8 mouse cellular contexts compared by ENCODE assay signal in the genomic region with DNA sequence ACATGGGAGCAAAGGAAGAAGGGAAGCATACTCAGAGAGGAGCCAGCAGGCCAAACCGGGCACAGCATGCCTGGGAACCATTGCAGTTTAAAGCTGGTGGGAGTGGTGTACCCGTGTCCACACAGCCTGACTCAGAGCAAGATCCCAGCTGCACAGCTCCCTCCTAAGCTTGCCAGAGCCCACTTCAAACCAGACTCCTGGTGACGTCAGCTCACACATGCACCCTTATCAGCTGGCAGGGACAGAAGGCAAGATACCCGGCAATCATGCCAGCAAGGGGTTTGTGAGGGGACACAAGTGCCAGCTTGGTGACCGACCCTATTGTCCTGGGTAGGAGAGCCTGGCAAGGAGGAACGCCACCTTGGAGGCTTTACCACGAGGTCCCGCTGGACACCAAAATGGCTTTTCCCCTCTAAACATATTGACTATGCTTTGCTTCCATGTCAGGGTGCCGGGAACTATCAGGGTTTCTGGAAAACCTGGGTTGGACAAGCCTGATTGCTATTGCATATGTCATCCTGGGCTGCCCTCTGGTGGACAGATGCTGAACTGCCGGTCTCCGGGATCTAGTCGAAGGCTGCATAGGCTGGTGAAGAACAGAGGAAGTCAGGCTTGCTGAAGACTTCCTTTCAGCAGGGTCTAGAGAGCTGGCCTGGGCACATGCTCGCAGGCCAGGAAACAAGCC. TPM values are rescaled to one million over a fixed set of nuclear protein-coding genes. Genes with fewer than 3 reads are reported as not detected.
DNase-seq lines count a peak whose midpoint lies in the region; ATAC-seq and TF ChIP-seq lines count a peak whose summit lies in the region.

No protein-coding gene starts in this region.

- TF ChIP-seq POLR2A in MEL (IDR thresholded peaks at IDR 0.05; ENCODE audit: control insufficient read depth in 1 of 2, insufficient read depth in 1 of 2, low read depth in 1 of 2, low read length in 2 of 2, poor library complexity in 1 of 2): no peak

- no peaks in the 10 kb centered on the region for H3K9me3 ChIP-seq in MEL (replicated peaks; ENCODE audit: insufficient read depth, low read length)
- peaks cover 17% of the 10 kb centered on the region for H3K9me3 ChIP-seq in hindbrain, embryonic 10.5 days
- no peaks in the 10 kb centered on the region for H3K9me3 ChIP-seq in lung, postnatal 0 days (ENCODE audit: low read length)

- DNase-seq in MEL (ENCODE audit: low read depth, low spot score): peak; percentile 25
- peak; percentile 99 for DNase-seq in cerebellum, adult 8-10 months
- DNase-seq in hindbrain, embryonic 10.5 days (ENCODE audit: low spot score): peak; percentile 96
- peak; percentile 100 for DNase-seq in layer of hippocampus, adult 9-10 months (ENCODE audit: low spot score)
- peak; percentile 88 for DNase-seq in lung, postnatal 0 days (ENCODE audit: low spot score)
- peak; percentile 98 for DNase-seq in ovary, postnatal 14 days (ENCODE audit: low spot score)
- DNase-seq in thymus, postnatal 10 days (ENCODE audit: low spot score in 2 of 2): peak; percentile 69 to 91

- peak; percentile 30 for TF ChIP-seq RAD21 in MEL (IDR thresholded peaks at IDR 0.05; ENCODE audit: low read depth, low read length)

- peak; percentile 44 to 64 (median 56) for TF ChIP-seq CTCF in MEL (IDR thresholded peaks at IDR 0.05 in 2 of 3, conservative IDR thresholded peaks at IDR 0.05 in 1 of 3; ENCODE audit: control insufficient read depth in 1 of 3, insufficient read depth in 1 of 3, low read depth in 2 of 3, low read length in 3 of 3, poor library complexity in 1 of 3, severe bottlenecking in 1 of 3)
- peak; percentile 97 for TF ChIP-seq CTCF in lung, postnatal 0 days (IDR thresholded peaks at IDR 0.05)

- H3K27me3 ChIP-seq in MEL (ENCODE audit: control insufficient read depth in 1 of 2, insufficient read depth in 2 of 2, low read length in 2 of 2): no peaks in the 10 kb centered on the region
- peaks cover 67% of the 10 kb centered on the region for H3K27me3 ChIP-seq in hindbrain, embryonic 10.5 days (ENCODE audit: insufficient read depth, poor library complexity, severe bottlenecking)
- peaks cover 8% of the 10 kb centered on the region for H3K27me3 ChIP-seq in lung, postnatal 0 days (replicated peaks; ENCODE audit: insufficient read depth, low read length)

- no peaks in the 10 kb centered on the region for H3K79me2 ChIP-seq in MEL (ENCODE audit: control insufficient read depth, insufficient read depth, low read length, poor library complexity)

- H3K27ac ChIP-seq in MEL (ENCODE audit: control insufficient read depth, low read depth, low read length): no peak overlapping the region
- H3K27ac ChIP-seq in hindbrain, embryonic 10.5 days: peak overlapping the region; percentile 86
- no peak overlapping the region for H3K27ac ChIP-seq in lung, postnatal 0 days (ENCODE audit: low read length)

- H3K36me3 ChIP-seq in MEL (ENCODE audit: control insufficient read depth in 1 of 2, insufficient read depth in 2 of 2, low read length in 2 of 2): no peaks in the 10 kb centered on the region
- 0 out of 2 replicates have a peak, but pooled peaks cover 6% of the 10 kb centered on the region for H3K36me3 ChIP-seq in hindbrain, embryonic 10.5 days
- no peaks in the 10 kb centered on the region for H3K36me3 ChIP-seq in lung, postnatal 0 days (ENCODE audit: insufficient read depth, low read length)

- H3K4me1 ChIP-seq in MEL (ENCODE audit: control insufficient read depth in 1 of 2, insufficient read depth in 2 of 2, low read length in 2 of 2): no peaks in the 10 kb centered on the region
- H3K4me1 ChIP-seq in hindbrain, embryonic 10.5 days (replicated peaks): peaks cover 45% of the 10 kb centered on the region
- H3K4me1 ChIP-seq in lung, postnatal 0 days (ENCODE audit: insufficient read depth, low read depth, low read length): no peaks in the 10 kb centered on the region

- no peak overlapping the region for H3K4me3 ChIP-seq in MEL (ENCODE audit: control insufficient read depth in 1 of 2, insufficient read depth in 1 of 2, low read depth in 2 of 2, low read length in 2 of 2)
- peak overlapping the region; percentile 37 for H3K4me3 ChIP-seq in hindbrain, embryonic 10.5 days
- H3K4me3 ChIP-seq in lung, postnatal 0 days (ENCODE audit: low read depth, low read length): no peak overlapping the region

- 10% methylated on average over 13 of the region's 13 CpGs for WGBS in hindbrain, embryonic 10.5 days
- 6% methylated on average over 13 of the region's 13 CpGs for WGBS in lung, postnatal 0 days

- ATAC-seq in frontal cortex, adult (ENCODE audit: low TSS enrichment): peak; percentile 55
- ATAC-seq in lung, postnatal 0 days: peak; percentile 77

- H3K9ac ChIP-seq in MEL (ENCODE audit: control insufficient read depth, low read depth, low read length, poor library complexity, severe bottlenecking): no peak overlapping the region
- no peak overlapping the region for H3K9ac ChIP-seq in lung, postnatal 0 days (replicated peaks; ENCODE audit: low read depth)

- peak overlapping the region; percentile 38 for H3K4me2 ChIP-seq in lung, postnatal 0 days (replicated peaks; ENCODE audit: low read depth, low read length)

- TF ChIP-seq EP300 in MEL (IDR thresholded peaks at IDR 0.05; ENCODE audit: low read depth in 1 of 2, low read length in 2 of 2): no peak
- no peak for TF ChIP-seq EP300 in lung, postnatal 0 days (IDR thresholded peaks at IDR 0.05)

TF ChIP-seq in MEL, 35 proteins besides CTCF, POLR2A, EP300 and RAD21:
- TF ChIP-seq KAT2A (conservative IDR thresholded peaks at IDR 0.05; ENCODE audit: low read depth, low read length) (no peak), TAL1 (IDR thresholded peaks at IDR 0.05; ENCODE audit: low read length) (no peak), GATA1 (IDR thresholded peaks at IDR 0.05; ENCODE audit: low read depth, low read length) (no peak), SMC3 (IDR thresholded peaks at IDR 0.05; ENCODE audit: low read depth, low read length) (peak; percentile 24; the same call in 1 of the 2 replicates), MEF2A (IDR thresholded peaks at IDR 0.05; ENCODE audit: extremely low read depth, insufficient replicate concordance, low read depth, low read length, poor library complexity, severe bottlenecking) (no peak)
TF ChIP-seq in MEL: peak in this region for 1.

RNA-seq across cellular contexts. Expression of a gene that starts 52.0 kb away (rescaled TPM):
- not detected in 2 replicates for total RNA-seq in MEL (2012; rRNA removed)
- polyA plus RNA-seq in MEL (2012; ENCODE audit: insufficient read depth in 1 of 2, insufficient read length in 2 of 2, low read depth in 1 of 2, low replicate concordance in 2 of 2, missing spikeins in 1 of 2): not detected
- polyA plus RNA-seq in hindbrain, embryonic 10.5 days (2016; fragmentation: Nextera tagmentation; extraction: Ambion mirVana): not detected in 2 replicates
- polyA plus RNA-seq in lung, postnatal 0 days (2015; fragmentation: Nextera tagmentation; extraction: Ambion mirVana): not detected in 2 replicates

Comparison
In these comparisons a context has a peak if more than half of its experiments do, and no peak if none do; other contexts are left out.
1. DNase-seq: peak in every context shown above with its lines; median percentile 100 in layer of hippocampus, adult 9-10 months; 99 in cerebellum, adult 8-10 months; 98 in ovary, postnatal 14 days; 96 in hindbrain, embryonic 10.5 days; 88 in lung, postnatal 0 days; 80 in thymus, postnatal 10 days; 25 in MEL.